Comparison of ENCODE assay signal across 25 mouse cellular contexts in the genomic region with DNA sequence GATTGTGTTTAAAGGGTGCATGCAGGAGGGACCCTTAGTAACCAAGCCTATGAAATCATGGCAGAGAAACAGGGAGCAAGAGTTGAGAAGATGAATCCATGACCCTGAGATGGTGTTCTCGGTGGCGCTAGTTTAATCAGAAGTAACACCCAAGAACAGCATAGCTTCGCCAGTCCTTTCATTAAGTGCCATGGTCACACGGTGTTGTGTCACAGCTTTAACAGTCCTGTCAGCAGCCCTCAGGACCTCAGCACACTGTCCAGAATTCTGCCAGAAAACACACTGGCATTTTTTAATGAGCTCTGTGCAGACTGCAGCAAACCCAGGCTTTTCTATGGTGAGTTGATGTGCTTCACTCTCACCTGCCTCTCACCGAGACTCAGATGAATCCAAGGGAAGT.
"Had no signal": no experiment of that assay in that cellular context is flagged by ENCODE, and none has a peak within 500 bp of the region (broad histone marks: within the 10 kb centered on the region; RNA-seq: fewer than 3 reads in every experiment).

No protein-coding gene starts in this region.

- H3K27me3 ChIP-seq: heart, embryonic 15.5 days; hindbrain, embryonic 13.5 days; hindbrain, embryonic 15.5 days; kidney, embryonic 15.5 days; limb, embryonic 13.5 days; limb, embryonic 15.5 days; liver, embryonic 12.5 days had no signal

- H3K4me3 ChIP-seq: heart, embryonic 10.5 days; heart, embryonic 15.5 days; hindbrain, embryonic 13.5 days; hindbrain, embryonic 15.5 days; kidney, embryonic 15.5 days; limb, embryonic 13.5 days; limb, embryonic 15.5 days; liver, embryonic 12.5 days had no signal

- ATAC-seq: forebrain, embryonic 16.5 days; hindbrain, postnatal 0 days; intestine, embryonic 16.5 days; liver, embryonic 12.5 days had no signal

- H3K9ac ChIP-seq: heart, embryonic 15.5 days; hindbrain, embryonic 13.5 days; hindbrain, embryonic 15.5 days; kidney, embryonic 15.5 days; limb, embryonic 13.5 days; limb, embryonic 15.5 days; liver, embryonic 12.5 days; liver, embryonic 14.5 days had no signal

- H3K4me2 ChIP-seq: heart, embryonic 15.5 days; hindbrain, embryonic 13.5 days; hindbrain, embryonic 15.5 days; kidney, embryonic 15.5 days; limb, embryonic 13.5 days; limb, embryonic 15.5 days; liver, embryonic 12.5 days had no signal

- H3K9me3 ChIP-seq: heart, embryonic 10.5 days; heart, embryonic 15.5 days; hindbrain, embryonic 13.5 days; hindbrain, embryonic 15.5 days; kidney, embryonic 15.5 days; limb, embryonic 13.5 days; limb, embryonic 15.5 days; liver, embryonic 12.5 days had no signal

- H3K36me3 ChIP-seq: heart, embryonic 10.5 days; heart, embryonic 15.5 days; hindbrain, embryonic 13.5 days; hindbrain, embryonic 15.5 days; kidney, embryonic 15.5 days; limb, embryonic 13.5 days; limb, embryonic 15.5 days; liver, embryonic 12.5 days had no signal

- DNase-seq: gastrocnemius, postnatal 14 days; gastrocnemius, postnatal 36 days; heart, adult 11 months; heart, postnatal 14 days; kidney, adult 11 months; kidney, adult 2 months; kidney, adult 9 months; kidney, postnatal 14 days; kidney, postnatal 36 days; layer of hippocampus, adult 9-11 months; layer of hippocampus, postnatal 36 days; left cerebral cortex, postnatal 4 days had no signal

- H3K27ac ChIP-seq: heart, embryonic 10.5 days; heart, embryonic 15.5 days; hindbrain, embryonic 13.5 days; hindbrain, embryonic 15.5 days; hindbrain, postnatal 0 days; kidney, embryonic 15.5 days; kidney, postnatal 0 days; limb, embryonic 13.5 days; limb, embryonic 15.5 days; liver, embryonic 12.5 days; liver, embryonic 14.5 days had no signal

- H3K4me1 ChIP-seq: heart, embryonic 10.5 days; heart, embryonic 15.5 days; hindbrain, embryonic 13.5 days; hindbrain, embryonic 15.5 days; kidney, embryonic 15.5 days; limb, embryonic 15.5 days; liver, embryonic 12.5 days had no signal
